Mouse (Mus musculus) ES-E14 (cell line): Measurements from ENCODE around the gene Ppfia1.

Experiments used
- CHD2 ChIP-seq: IDR thresholded peaks from 2 replicates; pipeline ENCODE4 v1.6.1; 2014; ENCODE audit warnings: mild to moderate bottlenecking, low read depth, low read length, inconsistent platforms
- HCFC1 ChIP-seq: IDR thresholded peaks from 2 replicates; pipeline ENCODE4 v1.6.1; 2012; ENCODE audit warnings: low read length, inconsistent platforms, borderline replicate concordance; ENCODE audit not compliant: insufficient read depth
- ZC3H11A ChIP-seq: IDR thresholded peaks from 2 replicates; pipeline ENCODE4 v1.6.1; 2012; ENCODE audit warnings: low read depth, mild to moderate bottlenecking, inconsistent platforms, low read length, borderline replicate concordance
- ZNF384 ChIP-seq: IDR thresholded peaks from 2 replicates; pipeline ENCODE4 v1.6.1; 2012; ENCODE audit warnings: low read depth, low read length, inconsistent platforms

DNA sequence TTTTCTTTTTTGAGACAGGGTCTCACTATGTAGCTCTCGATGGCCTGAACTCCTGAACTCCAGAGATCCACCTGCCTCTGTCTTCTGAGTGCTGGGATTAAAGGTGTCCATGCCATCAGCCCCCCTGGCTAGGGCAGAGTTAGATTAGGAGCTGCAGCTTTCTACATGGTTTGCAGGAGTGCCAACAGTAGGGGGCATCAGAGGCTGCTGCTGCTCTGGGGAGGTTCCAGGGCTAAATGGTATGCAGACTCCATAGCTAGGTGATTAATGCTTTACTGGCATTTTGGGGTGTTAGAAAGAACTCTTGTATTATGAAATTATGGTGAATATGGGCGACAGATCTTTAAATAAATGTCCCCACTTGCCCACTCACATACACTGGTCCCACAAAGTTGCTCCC lies 33.8 kb upstream of the Ppfia1 start:
- no peak for TF ChIP-seq HCFC1
- TF ChIP-seq ZC3H11A: peak; percentile 51; the same call in 1 of the 2 replicates
- TF ChIP-seq ZNF384: no peak
- no peak for TF ChIP-seq CHD2
